In genomic region chr15:83527747-83528146, GRCm38 (mm10) we compare ENCODE assay signal across 12 mouse cellular contexts. TPM values are rescaled to one million over a fixed set of nuclear protein-coding genes. Genes with fewer than 3 reads are reported as not detected.
A peak's percentile ranks its signal among the peaks of the same experiment; 100 is the strongest.
DNase-seq lines count a peak whose midpoint lies in the region; ATAC-seq and TF ChIP-seq lines count a peak whose summit lies in the region.
"Had no signal": no experiment of that assay in that cellular context is flagged by ENCODE, and none has a peak within 500 bp of the region (broad histone marks: within the 10 kb centered on the region; RNA-seq: fewer than 3 reads in every experiment).

No protein-coding gene starts in this region.

- TF ChIP-seq CTCF in heart, postnatal 0 days (IDR thresholded peaks at IDR 0.05; ENCODE audit: low read depth): no peak
- TF ChIP-seq CTCF in lung, adult 2 months (IDR thresholded peaks at IDR 0.05; ENCODE audit: insufficient read depth, low read length): no peak

- no peaks in the 10 kb centered on the region for H3K36me3 ChIP-seq in embryonic facial prominence, embryonic 13.5 days
- H3K36me3 ChIP-seq in embryonic facial prominence, embryonic 10.5 days (replicated peaks): no peaks in the 10 kb centered on the region
- H3K36me3 ChIP-seq in heart, postnatal 0 days (replicated peaks; ENCODE audit: control insufficient read depth, insufficient read depth, low read length): 0 out of 2 replicates have a peak, but pooled peaks cover 5% of the 10 kb centered on the region
- H3K36me3 ChIP-seq in lung, embryonic 16.5 days (ENCODE audit: control insufficient read depth, insufficient read depth, low read length): no peaks in the 10 kb centered on the region
- H3K36me3 ChIP-seq: embryonic facial prominence, embryonic 12.5 days had no signal

- H3K9ac ChIP-seq in embryonic facial prominence, embryonic 13.5 days: no peak overlapping the region
- H3K9ac ChIP-seq in heart, postnatal 0 days (replicated peaks; ENCODE audit: low read depth, low read length): peak overlapping the region; percentile 77
- H3K9ac ChIP-seq in lung, embryonic 16.5 days (ENCODE audit: low read length): peak overlapping the region; percentile 67

- TF ChIP-seq EP300 in heart, postnatal 0 days (IDR thresholded peaks at IDR 0.05; ENCODE audit: low read depth): no peak

- peak overlapping the region; percentile 95; the same call in 1 of the 2 replicates for H3K4me2 ChIP-seq in embryonic facial prominence, embryonic 13.5 days
- H3K4me2 ChIP-seq in heart, postnatal 0 days (ENCODE audit: low read depth, low read length): peak overlapping the region; percentile 93
- H3K4me2 ChIP-seq in lung, embryonic 16.5 days (ENCODE audit: low read depth, low read length): peak overlapping the region; percentile 80

- TF ChIP-seq POLR2A in lung, adult 2 months (IDR thresholded peaks at IDR 0.05; ENCODE audit: borderline replicate concordance, extremely low read depth, low read depth, low read length): no peak

- intact Hi-C loops in heart, postnatal 14 days (cut with DNase I): loop anchor here (2.0 kb wide), 1 partner anchor 35 kb away; the partner anchor contains the start of genes Mcat and Tspo
- intact Hi-C loops in left cerebral cortex, postnatal 10 days (cut with DNase I): no loop called here

- 0 out of 2 replicates have a peak overlapping the region, but pooled peaks have one; percentile 52 for H3K4me3 ChIP-seq in embryonic facial prominence, embryonic 13.5 days
- no peak overlapping the region for H3K4me3 ChIP-seq in embryonic facial prominence, embryonic 10.5 days
- peak overlapping the region; percentile 67 for H3K4me3 ChIP-seq in heart, postnatal 0 days (ENCODE audit: low read depth, low read length)
- peak overlapping the region; percentile 87 for H3K4me3 ChIP-seq in lung, adult 2 months (replicated peaks; ENCODE audit: extremely low read depth, low read depth, low read length)
- peak overlapping the region; percentile 59 for H3K4me3 ChIP-seq in lung, embryonic 16.5 days (ENCODE audit: low read length)

- no peak for ATAC-seq in embryonic facial prominence, embryonic 13.5 days (ENCODE audit: insufficient number of reproducible peaks, insufficient read depth, low FRiP score, low TSS enrichment, low read depth)
- no peak for ATAC-seq in heart, postnatal 0 days (ENCODE audit: insufficient read depth, low read depth)
- no peak for ATAC-seq in lung, embryonic 16.5 days (ENCODE audit: low read depth)

- no peaks in the 10 kb centered on the region for H3K9me3 ChIP-seq in embryonic facial prominence, embryonic 13.5 days
- no peaks in the 10 kb centered on the region for H3K9me3 ChIP-seq in embryonic facial prominence, embryonic 10.5 days
- H3K9me3 ChIP-seq in heart, postnatal 0 days (replicated peaks; ENCODE audit: control insufficient read depth, low read length): no peaks in the 10 kb centered on the region
- no peaks in the 10 kb centered on the region for H3K9me3 ChIP-seq in lung, embryonic 16.5 days (ENCODE audit: control insufficient read depth, low read length)
- H3K9me3 ChIP-seq: embryonic facial prominence, embryonic 12.5 days had no signal

- no peak for DNase-seq in embryonic facial prominence, embryonic 10.5 days (ENCODE audit: low spot score)
- no peak for DNase-seq in heart, postnatal 0 days (ENCODE audit: low spot score)
- DNase-seq in heart, postnatal 14 days: no peak
- no peak for DNase-seq in lung, adult 2 months
- DNase-seq in lung, postnatal 14 days: no peak
- no peak for DNase-seq in left cerebral cortex, postnatal 10 days (ENCODE audit: extremely low spot score in 1 of 2, low spot score in 2 of 2)
- DNase-seq: cerebellum, adult 9-11 months; layer of hippocampus, adult 9-11 months had no signal

- 65% methylated on average over 2 of the region's 2 CpGs for WGBS in embryonic facial prominence, embryonic 13.5 days
- 62% methylated on average over 2 of the region's 2 CpGs for WGBS in embryonic facial prominence, embryonic 10.5 days
- 53% methylated on average over 2 of the region's 2 CpGs for WGBS in heart, postnatal 0 days
- WGBS in lung, adult 2 months: 44% methylated on average over 2 of the region's 2 CpGs
- 75% methylated on average over 2 of the region's 2 CpGs for WGBS in lung, embryonic 16.5 days

- H3K27ac ChIP-seq in embryonic facial prominence, embryonic 13.5 days: no peak overlapping the region
- no peak overlapping the region for H3K27ac ChIP-seq in embryonic facial prominence, embryonic 10.5 days (replicated peaks)
- H3K27ac ChIP-seq in heart, postnatal 0 days (ENCODE audit: low read depth): 0 out of 2 replicates have a peak overlapping the region, but pooled peaks have one; percentile 79
- H3K27ac ChIP-seq in lung, embryonic 16.5 days (ENCODE audit: low read length): no peak overlapping the region
- H3K27ac ChIP-seq: embryonic facial prominence, embryonic 12.5 days; hindbrain, embryonic 14.5 days had no signal

- H3K27me3 ChIP-seq in embryonic facial prominence, embryonic 13.5 days: peaks cover 55% of the 10 kb centered on the region
- peaks cover 69% of the 10 kb centered on the region for H3K27me3 ChIP-seq in embryonic facial prominence, embryonic 10.5 days (replicated peaks; ENCODE audit: low read depth, poor library complexity, severe bottlenecking)
- no peaks in the 10 kb centered on the region for H3K27me3 ChIP-seq in heart, postnatal 0 days (ENCODE audit: control insufficient read depth, insufficient read depth, low read length)
- H3K27me3 ChIP-seq in lung, embryonic 16.5 days (ENCODE audit: control insufficient read depth, insufficient read depth, low read depth, low read length): peaks cover 29% of the 10 kb centered on the region; the same call in 1 of the 2 replicates

- peaks cover 17% of the 10 kb centered on the region for H3K4me1 ChIP-seq in embryonic facial prominence, embryonic 13.5 days
- H3K4me1 ChIP-seq in embryonic facial prominence, embryonic 10.5 days: peaks cover 38% of the 10 kb centered on the region
- peaks cover 70% of the 10 kb centered on the region for H3K4me1 ChIP-seq in heart, postnatal 0 days (ENCODE audit: control insufficient read depth, insufficient read depth)
- peaks cover 28% of the 10 kb centered on the region for H3K4me1 ChIP-seq in lung, adult 2 months (ENCODE audit: control insufficient read depth, insufficient read depth, low read length)
- peaks cover 19% of the 10 kb centered on the region for H3K4me1 ChIP-seq in lung, embryonic 16.5 days (replicated peaks; ENCODE audit: control insufficient read depth, insufficient read depth, low read length)

RNA-seq across cellular contexts. Expression of gene Bik, which starts 1.1 kb away (rescaled TPM):
- polyA plus RNA-seq in embryonic facial prominence, embryonic 13.5 days (2015; fragmentation: Nextera tagmentation; extraction: Ambion mirVana): 3.6 and 4.0 TPM in 2 replicates
- 2.3 TPM in 2 replicates for polyA plus RNA-seq in embryonic facial prominence, embryonic 10.5 days (2016; fragmentation: Nextera tagmentation; extraction: Ambion mirVana)
- total RNA-seq in heart, postnatal 0 days (2014; rRNA removed; ENCODE audit: low replicate concordance): 25.8 and 49.6 TPM in 2 replicates
- polyA plus RNA-seq in heart, postnatal 0 days (2015; fragmentation: Nextera tagmentation; extraction: Ambion mirVana): 33.8 and 37.7 TPM in 2 replicates
- 10 to 100 TPM; 11.2 to 12.9 TPM for total RNA-seq in heart, postnatal 14 days (2021)
- 21.8 and 25.1 TPM in 2 replicates for polyA plus RNA-seq in lung, adult 2 months (2012; rRNA removed)
- polyA plus RNA-seq in lung, embryonic 16.5 days (2015; fragmentation: Nextera tagmentation; extraction: Ambion mirVana): 15.2 and 15.5 TPM in 2 replicates
- total RNA-seq in left cerebral cortex, postnatal 10 days (2021): not detected

RNA-seq across cellular contexts. Expression of gene Ttll1, which starts 17.1 kb away (rescaled TPM):
- polyA plus RNA-seq in embryonic facial prominence, embryonic 13.5 days (2015; fragmentation: Nextera tagmentation; extraction: Ambion mirVana): 21.8 and 22.7 TPM in 2 replicates
- polyA plus RNA-seq in embryonic facial prominence, embryonic 10.5 days (2016; fragmentation: Nextera tagmentation; extraction: Ambion mirVana): 30.9 and 32.6 TPM in 2 replicates
- total RNA-seq in heart, postnatal 0 days (2014; rRNA removed; ENCODE audit: low replicate concordance): 5.8 and 10.7 TPM in 2 replicates
- polyA plus RNA-seq in heart, postnatal 0 days (2015; fragmentation: Nextera tagmentation; extraction: Ambion mirVana): 23.2 and 25.7 TPM in 2 replicates
- 10 to 100 TPM; 43.0 to 43.6 TPM for total RNA-seq in heart, postnatal 14 days (2021)
- 9.0 and 12.6 TPM in 2 replicates for polyA plus RNA-seq in lung, adult 2 months (2012; rRNA removed)
- polyA plus RNA-seq in lung, embryonic 16.5 days (2015; fragmentation: Nextera tagmentation; extraction: Ambion mirVana): 21.8 and 23.1 TPM in 2 replicates
- 10 to 100 TPM; 57.7 to 61.2 TPM for total RNA-seq in left cerebral cortex, postnatal 10 days (2021)

RNA-seq across cellular contexts. Expression of gene Tspo, which starts 35.6 kb away (rescaled TPM):
- 38.1 and 44.5 TPM in 2 replicates for polyA plus RNA-seq in embryonic facial prominence, embryonic 13.5 days (2015; fragmentation: Nextera tagmentation; extraction: Ambion mirVana)
- polyA plus RNA-seq in embryonic facial prominence, embryonic 10.5 days (2016; fragmentation: Nextera tagmentation; extraction: Ambion mirVana): 34.1 and 35.6 TPM in 2 replicates
- 264 and 335 TPM in 2 replicates for total RNA-seq in heart, postnatal 0 days (2014; rRNA removed; ENCODE audit: low replicate concordance)
- polyA plus RNA-seq in heart, postnatal 0 days (2015; fragmentation: Nextera tagmentation; extraction: Ambion mirVana): 205 and 210 TPM in 2 replicates
- 10 to 100 TPM; 64.8 to 66.0 TPM for total RNA-seq in heart, postnatal 14 days (2021)
- 396 and 550 TPM in 2 replicates for polyA plus RNA-seq in lung, adult 2 months (2012; rRNA removed)
- polyA plus RNA-seq in lung, embryonic 16.5 days (2015; fragmentation: Nextera tagmentation; extraction: Ambion mirVana): 112 and 142 TPM in 2 replicates
- 1 to 10 TPM; 2.6 to 2.9 TPM for total RNA-seq in left cerebral cortex, postnatal 10 days (2021)

RNA-seq across cellular contexts. Expression of gene Mcat, which starts 35.8 kb away (rescaled TPM):
- polyA plus RNA-seq in embryonic facial prominence, embryonic 13.5 days (2015; fragmentation: Nextera tagmentation; extraction: Ambion mirVana): 39.2 and 41.8 TPM in 2 replicates
- polyA plus RNA-seq in embryonic facial prominence, embryonic 10.5 days (2016; fragmentation: Nextera tagmentation; extraction: Ambion mirVana): 43.9 and 46.9 TPM in 2 replicates
- total RNA-seq in heart, postnatal 0 days (2014; rRNA removed; ENCODE audit: low replicate concordance): 66.6 and 87.2 TPM in 2 replicates
- 33.5 and 36.9 TPM in 2 replicates for polyA plus RNA-seq in heart, postnatal 0 days (2015; fragmentation: Nextera tagmentation; extraction: Ambion mirVana)
- 10 to 100 TPM; 32.9 to 33.0 TPM for total RNA-seq in heart, postnatal 14 days (2021)
- 17.4 and 17.9 TPM in 2 replicates for polyA plus RNA-seq in lung, adult 2 months (2012; rRNA removed)
- polyA plus RNA-seq in lung, embryonic 16.5 days (2015; fragmentation: Nextera tagmentation; extraction: Ambion mirVana): 26.6 and 28.2 TPM in 2 replicates
- 10 to 100 TPM; 33.8 to 38.3 TPM for total RNA-seq in left cerebral cortex, postnatal 10 days (2021)
